Mouse (Mus musculus) midbrain, embryonic 12.5 days (tissue): ENCODE results near the gene Casz1. TPM values are rescaled to one million over a fixed set of nuclear protein-coding genes. Genes with fewer than 3 reads are reported as not detected.
A peak's percentile ranks its signal among the peaks of the same experiment; 100 is the strongest.

Experiments used
- ATAC-seq: fragments of 200-750 bp; cut with Nextera tagmentation; 2 replicates; pipeline ENCODE4 v1.8.0; 2017; ENCODE audit warnings: low read depth, moderate TSS enrichment, moderate library complexity; ENCODE audit not compliant: low FRiP score
- H3K27ac ChIP-seq: fragments of 300-500 bp; sonication (generic); replicated peaks from 2 replicates; pipeline ENCODE4 v1.5.1; 2016; ENCODE audit warnings: mild to moderate bottlenecking
- H3K27me3 ChIP-seq: fragments of 300-500 bp; sonication (generic); 2 replicates; pipeline ENCODE4 v1.6.1; 2016; ENCODE audit warnings: mild to moderate bottlenecking
- H3K36me3 ChIP-seq: fragments of 300-500 bp; sonication (generic); 2 replicates; pipeline ENCODE4 v1.6.1; 2016
- H3K4me1 ChIP-seq: fragments of 300-500 bp; sonication (generic); 2 replicates; pipeline ENCODE4 v1.6.1; 2016
- H3K4me2 ChIP-seq: fragments of 300-500 bp; sonication (generic); replicated peaks from 2 replicates; pipeline ENCODE4 v1.6.1; 2016; ENCODE audit warnings: mild to moderate bottlenecking, moderate library complexity
- H3K4me3 ChIP-seq: fragments of 300-500 bp; sonication (generic); 2 replicates; pipeline ENCODE4 v1.5.1; 2016; ENCODE audit warnings: mild to moderate bottlenecking
- H3K9ac ChIP-seq: fragments of 300-500 bp; sonication (generic); replicated peaks from 2 replicates; pipeline ENCODE4 v1.6.1; 2016; ENCODE audit warnings: mild to moderate bottlenecking, moderate library complexity
- H3K9me3 ChIP-seq: fragments of 300-500 bp; sonication (generic); 2 replicates; pipeline ENCODE4 v1.6.1; 2016; ENCODE audit warnings: mild to moderate bottlenecking
- WGBS: fragments of 180-500 bp; shearing (Covaris S2); methylation state at CpG from one replicate; pipeline ENCODE4 v1.1.7; 2016; 5-methylcytosine and 5-hydroxymethylcytosine counted together
- polyA plus RNA-seq: library from polyadenylated mRNA; unstranded; fragments of >200 nt; fragmentation: Nextera tagmentation; extraction: Ambion mirVana; gene quantifications from 2 replicates; pipeline ENCODE4 v1.2.1, GENCODE M21; 2016

The Casz1 gene
- polyA plus RNA-seq, 1 experiment from 2014 or later = 3.3 TPM

- H3K9ac ChIP-seq = no peak overlapping the region
- H3K27me3 ChIP-seq = peaks cover 86% of the 10 kb centered on the region
- no peaks in the 10 kb centered on the region for H3K9me3 ChIP-seq
- ATAC-seq = no peak
- H3K36me3 ChIP-seq = no peaks in the 10 kb centered on the region
- no peak overlapping the region for H3K27ac ChIP-seq
- WGBS = 51% methylated on average over 10 of the region's 10 CpGs
- H3K4me2 ChIP-seq = no peak overlapping the region
- peaks cover 30% of the 10 kb centered on the region for H3K4me1 ChIP-seq
- no peak overlapping the region for H3K4me3 ChIP-seq
Measured at GRCm38 (mm10) chr4:148775476-148776269, 28.6 kb upstream of the Casz1 start.

DNA sequence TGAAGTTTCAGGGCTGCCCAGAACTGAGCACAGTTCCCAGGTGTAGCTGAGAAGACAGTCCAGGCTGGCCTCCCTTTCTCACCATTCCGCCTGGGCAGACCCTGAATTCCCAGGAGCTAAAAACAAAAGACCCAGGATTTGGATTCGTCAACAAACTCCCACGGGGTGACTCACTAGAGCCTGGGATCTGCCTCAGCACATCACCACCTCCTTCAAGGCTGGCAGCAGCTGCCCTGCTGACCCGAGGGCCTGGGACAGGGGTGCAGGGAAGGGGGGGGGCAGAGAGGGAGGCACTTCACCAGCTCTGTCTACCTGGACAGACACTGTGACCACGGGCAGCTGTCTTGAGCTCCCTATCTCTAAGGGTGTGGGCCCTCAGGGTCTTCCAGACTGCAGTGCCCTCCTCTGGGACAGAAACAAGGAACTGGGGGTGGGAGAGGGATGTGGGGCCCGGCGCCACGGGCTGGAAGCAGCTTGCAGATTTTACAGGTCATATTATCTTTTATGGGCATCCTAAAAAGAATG, 24.1 kb upstream of the Casz1 start:
- H3K9me3 ChIP-seq = no peaks in the 10 kb centered on the region
- H3K4me1 ChIP-seq = peaks cover 13% of the 10 kb centered on the region
- no peaks in the 10 kb centered on the region for H3K36me3 ChIP-seq
- ATAC-seq = no peak
- H3K9ac ChIP-seq = no peak overlapping the region
- no peak overlapping the region for H3K4me3 ChIP-seq
- WGBS = 45% methylated on average over 8 of the region's 8 CpGs
- H3K27me3 ChIP-seq = peaks cover 66% of the 10 kb centered on the region
- no peak overlapping the region for H3K4me2 ChIP-seq
- no peak overlapping the region for H3K27ac ChIP-seq

DNA sequence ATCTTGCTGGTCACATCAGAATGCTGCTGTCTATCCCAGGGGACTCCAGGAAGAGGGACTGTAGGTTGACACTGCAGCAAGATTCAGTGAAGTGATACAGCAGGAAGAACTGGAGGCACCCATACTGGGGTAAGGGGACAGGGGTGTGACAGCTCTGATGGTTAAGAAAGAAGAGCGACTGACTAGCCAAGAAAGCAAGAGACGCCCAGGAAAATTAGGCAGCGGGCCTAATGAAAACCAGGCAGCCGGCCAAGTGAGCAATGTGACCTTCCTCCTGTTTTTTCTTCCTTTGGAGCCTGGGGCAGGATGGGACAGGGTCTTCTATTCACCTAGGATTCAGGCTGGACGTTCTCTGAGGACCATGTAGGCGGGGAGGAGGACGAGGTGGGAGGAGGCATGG, 22.7 kb upstream of the Casz1 start:
- 88% methylated on average over 7 of the region's 7 CpGs for WGBS
- Histone ChIP-seq H3K36me3 (no peaks in the 10 kb centered on the region), H3K27me3 (peaks cover 67% of the 10 kb centered on the region)

DNA sequence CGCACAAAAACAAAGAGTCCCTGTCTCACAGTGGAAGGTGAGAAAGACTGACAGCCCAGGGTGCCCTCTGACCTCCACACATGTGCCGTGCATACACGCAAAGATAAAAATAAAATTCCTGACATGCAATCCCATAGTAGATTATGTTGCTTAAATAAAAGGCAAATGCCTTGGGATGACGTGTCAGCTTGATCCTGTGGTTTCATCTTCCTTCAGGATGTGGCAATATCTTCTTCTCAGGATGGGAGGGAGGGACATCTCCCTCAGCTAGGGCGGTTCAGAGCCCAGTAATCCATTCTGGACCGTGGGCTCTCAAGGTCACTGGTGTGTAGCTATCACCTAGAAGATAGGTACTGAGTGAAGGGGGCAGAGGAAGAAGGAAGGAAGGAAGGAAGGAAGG, 21.3 kb upstream of the Casz1 start:
- H3K4me1 ChIP-seq = peaks cover 8% of the 10 kb centered on the region; the same call in 1 of the 2 replicates
- no peaks in the 10 kb centered on the region for H3K9me3 ChIP-seq
- H3K27me3 ChIP-seq = peaks cover 69% of the 10 kb centered on the region
- 88% methylated on average over 6 of the region's 6 CpGs for WGBS
- ATAC-seq = no peak
- no peaks in the 10 kb centered on the region for H3K36me3 ChIP-seq
- no peak overlapping the region for H3K9ac ChIP-seq
- H3K4me2 ChIP-seq = no peak overlapping the region
- no peak overlapping the region for H3K27ac ChIP-seq
- no peak overlapping the region for H3K4me3 ChIP-seq

More for the DNA sequence above, 22.7 kb upstream of the Casz1 start:
- Histone ChIP-seq H3K9ac (no peak overlapping the region), H3K4me3 (no peak overlapping the region), H3K4me2 (no peak overlapping the region), H3K9me3 (no peaks in the 10 kb centered on the region), H3K27ac (no peak overlapping the region), H3K4me1 (peaks cover 2% of the 10 kb centered on the region; the same call in 1 of the 2 replicates)
- ATAC-seq = no peak

DNA sequence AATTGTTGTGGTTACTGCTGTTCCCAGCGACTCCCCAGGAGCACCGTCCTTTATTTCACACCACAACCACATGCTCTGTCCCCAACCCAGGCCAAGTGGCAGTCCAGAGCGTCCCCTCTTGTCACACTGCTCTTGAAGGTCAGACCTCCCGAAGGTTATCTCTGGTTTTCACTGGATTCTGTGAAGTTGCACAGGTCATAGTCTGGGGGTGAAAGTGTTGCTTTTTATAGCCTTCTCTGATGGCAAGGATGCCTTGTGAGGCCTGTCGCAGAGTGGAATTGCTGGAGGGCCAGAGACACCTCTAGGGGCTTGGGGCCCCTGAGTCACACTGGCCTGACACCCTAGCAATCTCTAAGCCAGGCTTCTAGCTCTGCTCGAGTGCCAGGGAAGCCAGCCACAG, 20.5 kb upstream of the Casz1 start:
- no peak overlapping the region for H3K27ac ChIP-seq
- no peak for ATAC-seq
- H3K9ac ChIP-seq = no peak overlapping the region
- WGBS = 76% methylated on average over 6 of the region's 6 CpGs
- H3K4me1 ChIP-seq = peaks cover 15% of the 10 kb centered on the region
- H3K4me3 ChIP-seq = no peak overlapping the region
- H3K36me3 ChIP-seq = no peaks in the 10 kb centered on the region
- no peaks in the 10 kb centered on the region for H3K9me3 ChIP-seq
- H3K4me2 ChIP-seq = no peak overlapping the region
- peaks cover 69% of the 10 kb centered on the region for H3K27me3 ChIP-seq

- Histone ChIP-seq H3K27me3 (peaks cover 70% of the 10 kb centered on the region), H3K36me3 (no peaks in the 10 kb centered on the region), H3K9ac (no peak overlapping the region), H3K4me2 (no peak overlapping the region), H3K4me1 (peaks cover 13% of the 10 kb centered on the region), H3K9me3 (no peaks in the 10 kb centered on the region), H3K27ac (no peak overlapping the region), H3K4me3 (no peak overlapping the region)
- WGBS = 94% methylated on average over 6 of the region's 6 CpGs
- ATAC-seq = no peak
Measured at GRCm38 (mm10) chr4:148785053-148785567, 19.1 kb upstream of the Casz1 start.

- H3K36me3 ChIP-seq = no peaks in the 10 kb centered on the region
- peaks cover 77% of the 10 kb centered on the region for H3K27me3 ChIP-seq
- ATAC-seq = no peak
- no peak overlapping the region for H3K9ac ChIP-seq
- peaks cover 12% of the 10 kb centered on the region for H3K4me1 ChIP-seq
- no peaks in the 10 kb centered on the region for H3K9me3 ChIP-seq
- WGBS = 63% methylated on average over 8 of the region's 8 CpGs
- H3K4me2 ChIP-seq = no peak overlapping the region
- H3K27ac ChIP-seq = no peak overlapping the region
- no peak overlapping the region for H3K4me3 ChIP-seq
Measured at GRCm38 (mm10) chr4:148785995-148786394, 18.2 kb upstream of the Casz1 start.

- Histone ChIP-seq H3K36me3 (no peaks in the 10 kb centered on the region), H3K27me3 (peaks cover 79% of the 10 kb centered on the region), H3K9ac (no peak overlapping the region), H3K4me1 (peaks cover 12% of the 10 kb centered on the region), H3K4me3 (no peak overlapping the region), H3K4me2 (no peak overlapping the region), H3K27ac (no peak overlapping the region), H3K9me3 (no peaks in the 10 kb centered on the region)
- no peak for ATAC-seq
- WGBS = 76% methylated on average over 8 of the region's 8 CpGs
Measured at GRCm38 (mm10) chr4:148790940-148791339, 13.3 kb upstream of the Casz1 start.

- no peak for ATAC-seq
- Histone ChIP-seq H3K27me3 (peaks cover 76% of the 10 kb centered on the region), H3K9ac (no peak overlapping the region), H3K4me3 (no peak overlapping the region), H3K9me3 (no peaks in the 10 kb centered on the region), H3K36me3 (no peaks in the 10 kb centered on the region), H3K4me2 (no peak overlapping the region), H3K4me1 (peaks cover 5% of the 10 kb centered on the region), H3K27ac (no peak overlapping the region)
- WGBS = 62% methylated on average over 4 of the region's 4 CpGs
Measured at GRCm38 (mm10) chr4:148795038-148795437, 9.2 kb upstream of the Casz1 start.

GRCm38 (mm10) chr4:148797475-148798324, 6.5 kb upstream of the Casz1 start:
- H3K4me2 ChIP-seq = no peak overlapping the region
- H3K4me3 ChIP-seq = no peak overlapping the region
- ATAC-seq = no peak
- H3K9ac ChIP-seq = no peak overlapping the region
- peaks cover 86% of the 10 kb centered on the region for H3K27me3 ChIP-seq
- peaks cover 5% of the 10 kb centered on the region for H3K4me1 ChIP-seq
- no peak overlapping the region for H3K27ac ChIP-seq
- H3K9me3 ChIP-seq = no peaks in the 10 kb centered on the region
- WGBS = 86% methylated on average over 12 of the region's 12 CpGs
- H3K36me3 ChIP-seq = no peaks in the 10 kb centered on the region

DNA sequence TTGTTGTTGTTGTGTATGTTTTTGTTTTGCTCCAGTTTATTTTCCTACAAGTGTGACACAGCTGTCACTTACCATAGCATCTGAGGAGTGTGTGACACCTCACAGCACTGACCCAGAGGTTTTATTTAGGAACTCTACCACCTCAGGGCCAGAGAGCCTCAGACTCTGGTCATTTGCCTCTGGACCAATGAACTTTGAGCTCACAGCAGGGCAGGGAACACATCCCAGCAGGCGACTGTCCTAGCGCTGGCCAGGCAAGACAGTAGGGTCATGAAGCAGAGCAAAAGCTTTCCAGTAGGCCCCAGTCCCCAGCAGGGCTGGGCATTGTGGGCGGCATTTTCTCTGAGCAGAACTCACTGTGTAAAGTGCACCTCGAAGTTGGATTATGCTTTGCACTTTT, 1.2 kb upstream of the Casz1 start:
- Histone ChIP-seq H3K27me3 (peaks cover 88% of the 10 kb centered on the region), H3K9me3 (no peaks in the 10 kb centered on the region), H3K36me3 (no peaks in the 10 kb centered on the region), H3K4me3 (no peak overlapping the region), H3K4me2 (no peak overlapping the region), H3K4me1 (peaks cover 44% of the 10 kb centered on the region), H3K9ac (no peak overlapping the region), H3K27ac (no peak overlapping the region)
- 6% methylated on average over 4 of the region's 4 CpGs for WGBS
- ATAC-seq = no peak

DNA sequence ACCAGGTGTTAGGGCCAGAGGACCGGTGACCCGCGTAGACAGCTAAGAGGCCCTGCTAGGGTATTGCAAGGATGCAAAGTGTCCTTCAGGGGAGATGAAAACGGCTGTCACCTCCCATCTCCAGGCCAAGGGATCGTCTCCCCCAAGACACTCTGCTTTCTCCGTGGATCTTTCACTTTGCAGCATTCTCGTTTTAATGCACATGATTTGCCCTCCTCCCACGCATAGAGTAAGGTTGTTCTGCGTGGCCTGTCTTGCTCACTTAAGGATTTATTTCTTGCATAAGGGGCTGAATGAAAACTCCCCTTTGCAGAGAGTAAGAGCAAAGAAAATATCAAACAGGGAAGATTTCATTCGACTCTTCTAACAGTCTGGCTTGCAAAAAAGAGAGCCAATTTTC, 593 bp upstream of the Casz1 start:
- 0 out of 2 replicates have a peak overlapping the region, but pooled peaks have one; percentile 28 for H3K9ac ChIP-seq

More for the DNA sequence above, 593 bp upstream of the Casz1 start:
- peak overlapping the region; percentile 99 for H3K4me2 ChIP-seq
- H3K27me3 ChIP-seq = peaks cover 87% of the 10 kb centered on the region
- H3K4me1 ChIP-seq = peaks cover 48% of the 10 kb centered on the region
- no peak overlapping the region for H3K27ac ChIP-seq
- under 1% methylated on average over 10 of the region's 10 CpGs for WGBS
- H3K9me3 ChIP-seq = no peaks in the 10 kb centered on the region
- H3K36me3 ChIP-seq = no peaks in the 10 kb centered on the region
- peak overlapping the region; percentile 59 for H3K4me3 ChIP-seq
- ATAC-seq = no peak
